Mouse (Mus musculus): ENCODE data around the gene Armh4. TPM values are rescaled to one million over a fixed set of nuclear protein-coding genes. Genes with fewer than 3 reads are reported as not detected.
"Not testable (repeated sequence)": the region's sequence is repeated elsewhere in the genome, so short reads cannot be mapped to it uniquely, and the experiment has no call there.

The Armh4 gene
- 14.7 and 16.2 TPM in 2 replicates for polyA plus RNA-seq (2015; fragmentation: Nextera tagmentation; extraction: Ambion mirVana)

- Histone ChIP-seq H3K9ac (replicated peaks) (peak within 1 kb of the TSS; percentile 64), H3K27me3 (peaks cover 6% of the 10 kb centered on the region; the same call in 1 of the 2 replicates), H3K4me3 (peak within 1 kb of the TSS; percentile 57), H3K4me1 (peaks cover 14% of the 10 kb centered on the region), H3K36me3 (no peaks in the 10 kb centered on the region), H3K27ac (replicated peaks) (peak within 1 kb of the TSS; percentile 55; the same call in 1 of the 2 replicates), H3K4me2 (replicated peaks) (peak within 1 kb of the TSS; percentile 66), H3K9me3 (no peaks in the 10 kb centered on the region)
- ATAC-seq (replicated peaks) = peak; percentile 100
- under 1% methylated on average over 24 of the region's 24 CpGs for WGBS
Observed at GRCm38 (mm10) chr14:49782715-49783531, at the start of gene Armh4. Gene Armh4, minus strand, starts transcription at chr14:49783383.

GRCm38 (mm10) chr14:49829192-49830171 lies 46.3 kb upstream of the Armh4 start:
- no peak overlapping the region for H3K27ac ChIP-seq (replicated peaks)
- 0 out of 2 replicates have a peak, but pooled peaks cover 3% of the 10 kb centered on the region for H3K4me1 ChIP-seq
- ATAC-seq (replicated peaks) = peak; percentile 88
- H3K36me3 ChIP-seq = no peaks in the 10 kb centered on the region
- WGBS = 12% methylated on average over 17 of the region's 17 CpGs
- no peaks in the 10 kb centered on the region for H3K9me3 ChIP-seq
- no peaks in the 10 kb centered on the region for H3K27me3 ChIP-seq
- 0 out of 2 replicates have a peak overlapping the region, but pooled peaks have one; percentile 19 for H3K9ac ChIP-seq (replicated peaks)
- H3K4me3 ChIP-seq = peak overlapping the region; percentile 31
- H3K4me2 ChIP-seq (replicated peaks) = peak overlapping the region; percentile 46

GRCm38 (mm10) chr14:49819721-49820440 lies 36.7 kb upstream of the Armh4 start:
- not testable (repeated sequence) for H3K9me3 ChIP-seq; H3K9ac ChIP-seq (replicated peaks); H3K36me3 ChIP-seq; H3K4me2 ChIP-seq (replicated peaks); H3K4me3 ChIP-seq; H3K27ac ChIP-seq (replicated peaks); ATAC-seq (replicated peaks); H3K27me3 ChIP-seq; H3K4me1 ChIP-seq
- 79% methylated on average over 8 of the region's 8 CpGs for WGBS

GRCm38 (mm10) chr14:49818713-49819208 lies 35.6 kb upstream of the Armh4 start:
- 87% methylated on average over 6 of the region's 6 CpGs for WGBS
- not testable (repeated sequence) for H3K9ac ChIP-seq (replicated peaks); ATAC-seq (replicated peaks); H3K27ac ChIP-seq (replicated peaks); H3K4me3 ChIP-seq; H3K27me3 ChIP-seq; H3K4me2 ChIP-seq (replicated peaks); H3K9me3 ChIP-seq; H3K4me1 ChIP-seq; H3K36me3 ChIP-seq

- not testable (repeated sequence) for H3K4me1 ChIP-seq; H3K4me2 ChIP-seq (replicated peaks); H3K27me3 ChIP-seq; H3K36me3 ChIP-seq; H3K9ac ChIP-seq (replicated peaks); H3K27ac ChIP-seq (replicated peaks); ATAC-seq (replicated peaks); H3K9me3 ChIP-seq; H3K4me3 ChIP-seq
- 80% methylated on average over 9 of the region's 9 CpGs for WGBS
Observed at GRCm38 (mm10) chr14:49812966-49813365, 29.8 kb upstream of the Armh4 start.

- H3K27ac ChIP-seq (replicated peaks); H3K4me1 ChIP-seq; H3K4me3 ChIP-seq; H3K4me2 ChIP-seq (replicated peaks); ATAC-seq (replicated peaks); H3K36me3 ChIP-seq; H3K9ac ChIP-seq (replicated peaks); H3K27me3 ChIP-seq; H3K9me3 ChIP-seq: not testable (repeated sequence)
Observed at GRCm38 (mm10) chr14:49805051-49805450, 21.9 kb upstream of the Armh4 start.

GRCm38 (mm10) chr14:49801444-49801843 lies 18.3 kb upstream of the Armh4 start:
- ATAC-seq (replicated peaks) = 0 out of 2 replicates have a peak, but pooled peaks have one; percentile 35
- no peak overlapping the region for H3K27ac ChIP-seq (replicated peaks)
- no peaks in the 10 kb centered on the region for H3K9me3 ChIP-seq
- no peak overlapping the region for H3K4me2 ChIP-seq (replicated peaks)
- no peak overlapping the region for H3K4me3 ChIP-seq
- WGBS = 8% methylated on average over 4 of the region's 4 CpGs
- H3K9ac ChIP-seq (replicated peaks) = no peak overlapping the region
- no peaks in the 10 kb centered on the region for H3K4me1 ChIP-seq
- no peaks in the 10 kb centered on the region for H3K36me3 ChIP-seq
- H3K27me3 ChIP-seq = no peaks in the 10 kb centered on the region

- H3K4me2 ChIP-seq (replicated peaks) = no peak overlapping the region
- H3K9me3 ChIP-seq = no peaks in the 10 kb centered on the region
- H3K36me3 ChIP-seq = no peaks in the 10 kb centered on the region
- no peak overlapping the region for H3K9ac ChIP-seq (replicated peaks)
- no peak overlapping the region for H3K4me3 ChIP-seq
- no peak overlapping the region for H3K27ac ChIP-seq (replicated peaks)
- no peaks in the 10 kb centered on the region for H3K27me3 ChIP-seq
- H3K4me1 ChIP-seq = no peaks in the 10 kb centered on the region
- 86% methylated on average over 4 of the region's 4 CpGs for WGBS
- ATAC-seq (replicated peaks) = no peak
Observed at GRCm38 (mm10) chr14:49793948-49794347, 10.8 kb upstream of the Armh4 start.

GRCm38 (mm10) chr14:49790542-49790941 lies 7.4 kb upstream of the Armh4 start:
- Histone ChIP-seq H3K27ac (replicated peaks) (no peak overlapping the region), H3K4me2 (replicated peaks) (no peak overlapping the region), H3K36me3 (no peaks in the 10 kb centered on the region), H3K9ac (replicated peaks) (no peak overlapping the region), H3K9me3 (no peaks in the 10 kb centered on the region), H3K4me3 (no peak overlapping the region), H3K27me3 (peaks cover 6% of the 10 kb centered on the region; the same call in 1 of the 2 replicates), H3K4me1 (no peaks in the 10 kb centered on the region)
- WGBS = 59% methylated on average over 4 of the region's 4 CpGs
- no peak for ATAC-seq (replicated peaks)

- H3K4me1 ChIP-seq = peaks cover 11% of the 10 kb centered on the region
- no peak overlapping the region for H3K27ac ChIP-seq (replicated peaks)
- WGBS = 52% methylated on average over 2 of the region's 2 CpGs
- no peak overlapping the region for H3K4me3 ChIP-seq
- H3K9me3 ChIP-seq = no peaks in the 10 kb centered on the region
- no peak overlapping the region for H3K4me2 ChIP-seq (replicated peaks)
- H3K9ac ChIP-seq (replicated peaks) = no peak overlapping the region
- peaks cover 6% of the 10 kb centered on the region; the same call in 1 of the 2 replicates for H3K27me3 ChIP-seq
- no peaks in the 10 kb centered on the region for H3K36me3 ChIP-seq
- ATAC-seq (replicated peaks) = no peak
Observed at GRCm38 (mm10) chr14:49785793-49786192, 2.6 kb upstream of the Armh4 start.

GRCm38 (mm10) chr14:49783866-49784265 lies 683 bp upstream of the Armh4 start:
- no peak overlapping the region for H3K9ac ChIP-seq (replicated peaks)
- WGBS = 80% methylated on average over 4 of the region's 4 CpGs
- H3K36me3 ChIP-seq = no peaks in the 10 kb centered on the region
- no peaks in the 10 kb centered on the region for H3K9me3 ChIP-seq
- peaks cover 14% of the 10 kb centered on the region for H3K4me1 ChIP-seq
- peak overlapping the region; percentile 57 for H3K4me3 ChIP-seq
- peaks cover 6% of the 10 kb centered on the region; the same call in 1 of the 2 replicates for H3K27me3 ChIP-seq
- peak overlapping the region; percentile 66 for H3K4me2 ChIP-seq (replicated peaks)
- no peak overlapping the region for H3K27ac ChIP-seq (replicated peaks)
- ATAC-seq (replicated peaks) = no peak

All from forebrain, embryonic 15.5 days (tissue).